Mouse (Mus musculus): Measurements from ENCODE around the gene Egln2.
A peak's percentile ranks its signal among the peaks of the same experiment; 100 is the strongest.

GRCm38 (mm10) chr7:27166229-27166613 lies 381 bp downstream of the Egln2 start:
- TF ChIP-seq POLR2A (IDR thresholded peaks at IDR 0.05; ENCODE audit: control insufficient read depth in 1 of 2, insufficient read depth in 1 of 2, low read depth in 1 of 2, low read length in 2 of 2, poor library complexity in 1 of 2) (peak; percentile 8 to 31; a peak in 1 of 4 replicates), MAX (IDR thresholded peaks at IDR 0.05; ENCODE audit: low read length) (no peak)
